Mouse (Mus musculus): ENCODE measurements at regions not wholly inside any gene's neighbourhood (a gene's known extent, or its start where the extent isn't known, plus 50 kb on each side); places are given as distances from the start of the nearest gene placed in this dataset.
A peak's percentile ranks its signal among the peaks of the same experiment; 100 is the strongest.
"Not testable (repeated sequence)": the region's sequence is repeated elsewhere in the genome, so short reads cannot be mapped to it uniquely, and the experiment has no call there.

GRCm38 (mm10) chr2:63580489-63581139, 396.5 kb upstream of the Kcnh7 start:
- intact Hi-C loops (cut with DNase I): no loop called here
- no peak for DNase-seq

GRCm38 (mm10) chr2:63575172-63575571, 391.1 kb upstream of the Kcnh7 start:
- intact Hi-C loops (cut with DNase I): no loop called here
- DNase-seq: no peak

GRCm38 (mm10) chr2:63574008-63574703, 390.1 kb upstream of the Kcnh7 start:
- intact Hi-C loops (cut with DNase I): no loop called here
- DNase-seq: peak; percentile 2

GRCm38 (mm10) chr2:63573015-63573807, 389.1 kb upstream of the Kcnh7 start:
- DNase-seq: no peak
- intact Hi-C loops (cut with DNase I): no loop called here

GRCm38 (mm10) chr2:63556858-63557419, 372.9 kb upstream of the Kcnh7 start:
- intact Hi-C loops (cut with DNase I): no loop called here
- no peak for DNase-seq

GRCm38 (mm10) chr2:63541836-63542235, 357.7 kb upstream of the Kcnh7 start:
- DNase-seq; intact Hi-C loops (cut with DNase I): not testable (repeated sequence)

GRCm38 (mm10) chr2:63518534-63518933, 334.4 kb upstream of the Kcnh7 start:
- intact Hi-C loops (cut with DNase I): no loop called here

GRCm38 (mm10) chr2:63513554-63514226, 329.6 kb upstream of the Kcnh7 start:
- intact Hi-C loops (cut with DNase I): loop anchor here (5.0 kb wide), 1 partner anchor 1339 kb away; no protein-coding TSS in a partner anchor
- DNase-seq: no peak

More at GRCm38 (mm10) chr2:63518534-63518933, 334.4 kb upstream of the Kcnh7 start:
- DNase-seq: no peak

GRCm38 (mm10) chr2:63503939-63504338, 319.9 kb upstream of the Kcnh7 start:
- DNase-seq: peak; percentile 18
- intact Hi-C loops (cut with DNase I): loop anchor here (5.0 kb wide), 1 partner anchor 1403 kb away; no protein-coding TSS in a partner anchor

- intact Hi-C loops (cut with DNase I): no loop called here
- DNase-seq: no peak
These were observed 292.3 kb upstream of the Kcnh7 start for GRCm38 (mm10) chr2:63476411-63476810.

- no peak for DNase-seq
- intact Hi-C loops (cut with DNase I): no loop called here
These were observed 291.2 kb upstream of the Kcnh7 start for GRCm38 (mm10) chr2:63475255-63475654.

GRCm38 (mm10) chr2:63473699-63474098, 289.6 kb upstream of the Kcnh7 start:
- intact Hi-C loops (cut with DNase I): no loop called here

GRCm38 (mm10) chr2:63472248-63472647, 288.2 kb upstream of the Kcnh7 start:
- no peak for DNase-seq
- intact Hi-C loops (cut with DNase I): no loop called here

More at GRCm38 (mm10) chr2:63473699-63474098, 289.6 kb upstream of the Kcnh7 start:
- peak; percentile 31 for DNase-seq

GRCm38 (mm10) chr2:63459112-63459511, 275.0 kb upstream of the Kcnh7 start:
- intact Hi-C loops (cut with DNase I): loop anchor here (10.0 kb wide), 2 partner anchors 274 to 804 kb away; partner anchors contain the start of gene Kcnh7
- no peak for DNase-seq

- intact Hi-C loops (cut with DNase I): loop anchor here (10.0 kb wide), 2 partner anchors 270 to 800 kb away; partner anchors contain the start of gene Kcnh7
- DNase-seq: peak; percentile 52
These were observed 270.4 kb upstream of the Kcnh7 start for GRCm38 (mm10) chr2:63454263-63455011.

- intact Hi-C loops (cut with DNase I): loop anchor here (10.0 kb wide), 2 partner anchors 268 to 798 kb away; partner anchors contain the start of gene Kcnh7
These were observed 268.8 kb upstream of the Kcnh7 start for GRCm38 (mm10) chr2:63452891-63453290.

GRCm38 (mm10) chr2:63452164-63452563, 268.1 kb upstream of the Kcnh7 start:
- intact Hi-C loops (cut with DNase I): loop anchor here (10.0 kb wide), 2 partner anchors 267 to 797 kb away; partner anchors contain the start of gene Kcnh7
- no peak for DNase-seq

More at GRCm38 (mm10) chr2:63452891-63453290, 268.8 kb upstream of the Kcnh7 start:
- peak; percentile 14 for DNase-seq

- intact Hi-C loops (cut with DNase I): no loop called here
- DNase-seq: no peak
These were observed 250.2 kb upstream of the Kcnh7 start for GRCm38 (mm10) chr2:63434327-63434726.

GRCm38 (mm10) chr2:63405405-63405804, 221.3 kb upstream of the Kcnh7 start:
- intact Hi-C loops (cut with DNase I): no loop called here
- DNase-seq: peak; percentile 77
